Mouse (Mus musculus) midbrain, embryonic 14.5 days (tissue): Measurements from ENCODE around the gene Wars2. TPM values are rescaled to one million over a fixed set of nuclear protein-coding genes. Genes with fewer than 3 reads are reported as not detected.

Source experiments
- ATAC-seq: fragments of 200-750 bp; cut with Nextera tagmentation; 2 replicates; pipeline ENCODE4 v1.8.0; 2017; ENCODE audit warnings: moderate number of reproducible peaks, moderate library complexity; ENCODE audit not compliant: low FRiP score, low TSS enrichment
- DNase-seq: peaks from one replicate; pipeline ENCODE4 v3.0.0-alpha.2; 2015
- H3K27ac ChIP-seq: fragments of 300-500 bp; sonication (generic); replicated peaks from 2 replicates; pipeline ENCODE4 v1.5.1; 2014; ENCODE audit warnings: mild to moderate bottlenecking, low read depth, low read length, moderate library complexity
- H3K27me3 ChIP-seq: fragments of 300-500 bp; sonication (generic); 2 replicates; pipeline ENCODE4 v1.6.1; 2014; ENCODE audit warnings: low read length, control low read depth, mixed read lengths; ENCODE audit not compliant: control insufficient read depth, insufficient read depth
- H3K36me3 ChIP-seq: fragments of 300-500 bp; sonication (generic); 2 replicates; pipeline ENCODE4 v1.6.1; 2014; ENCODE audit warnings: low read length, control low read depth; ENCODE audit not compliant: control insufficient read depth, insufficient read depth
- H3K4me1 ChIP-seq: fragments of 300-500 bp; sonication (generic); 2 replicates; pipeline ENCODE4 v1.6.1; 2014; ENCODE audit warnings: mild to moderate bottlenecking, antibody characterized with exemption, low read length, control low read depth; ENCODE audit not compliant: control insufficient read depth, insufficient read depth
- H3K4me2 ChIP-seq: fragments of 300-500 bp; sonication (generic); 2 replicates; pipeline ENCODE4 v1.6.1; 2014; ENCODE audit warnings: mild to moderate bottlenecking, low read length, moderate library complexity
- H3K4me3 ChIP-seq: fragments of 300-500 bp; sonication (generic); replicated peaks from 2 replicates; pipeline ENCODE4 v1.5.1; 2014; ENCODE audit warnings: low read depth, low read length
- H3K9ac ChIP-seq: fragments of 300-500 bp; sonication (generic); replicated peaks from 2 replicates; pipeline ENCODE4 v1.6.1; 2014; ENCODE audit warnings: mild to moderate bottlenecking, low read length, moderate library complexity
- H3K9me3 ChIP-seq: fragments of 300-500 bp; sonication (generic); 2 replicates; pipeline ENCODE4 v1.6.1; 2016; ENCODE audit warnings: low read length, control low read depth, mixed read lengths; ENCODE audit not compliant: control insufficient read depth
- WGBS: fragments of 180-500 bp; shearing (Covaris S2); extraction: QIAGEN DNeasy Blood & Tissue Kit; methylation state at CpG from one replicate; pipeline ENCODE4 v1.1.7; 2014; 5-methylcytosine and 5-hydroxymethylcytosine counted together
- polyA plus RNA-seq: library from polyadenylated mRNA; unstranded; fragments of >200 nt; fragmentation: Nextera tagmentation; extraction: Ambion mirVana; gene quantifications from 2 replicates; pipeline ENCODE4 v1.2.1, GENCODE M21; 2014

Gene Wars2
- polyA plus RNA-seq, 1 experiment from 2014 or later, result 6.3 TPM

DNA sequence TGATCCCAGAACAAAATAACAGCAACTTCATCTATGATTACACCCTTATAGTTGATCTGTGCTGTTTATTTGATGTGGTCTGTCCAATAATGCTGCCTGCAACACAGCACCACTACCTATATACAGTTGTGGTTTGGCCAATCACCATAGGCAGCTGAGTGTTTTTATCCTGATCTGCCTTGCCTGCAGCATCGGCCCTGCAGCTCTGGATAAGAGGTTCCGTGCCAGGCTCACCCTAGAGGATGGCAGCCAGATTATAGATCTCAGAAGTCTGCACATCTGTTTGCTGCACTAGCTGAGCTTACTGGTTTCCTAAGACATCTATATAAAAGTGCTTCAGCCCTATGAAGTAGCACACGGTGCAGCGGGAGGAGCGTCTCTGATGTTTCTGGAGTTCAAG lies 32.3 kb downstream of the Wars2 start:
- 89% methylated on average over 5 of the region's 5 CpGs for WGBS
- no peaks in the 10 kb centered on the region for H3K4me1 ChIP-seq
- no peak overlapping the region for H3K27ac ChIP-seq
- H3K4me2 ChIP-seq, result no peak overlapping the region
- DNase-seq (no peak), ATAC-seq (no peak)
- H3K27me3 ChIP-seq, result no peaks in the 10 kb centered on the region
- H3K36me3 ChIP-seq, result no peaks in the 10 kb centered on the region
- H3K9me3 ChIP-seq, result no peaks in the 10 kb centered on the region
- no peak overlapping the region for H3K9ac ChIP-seq
- no peak overlapping the region for H3K4me3 ChIP-seq

DNA sequence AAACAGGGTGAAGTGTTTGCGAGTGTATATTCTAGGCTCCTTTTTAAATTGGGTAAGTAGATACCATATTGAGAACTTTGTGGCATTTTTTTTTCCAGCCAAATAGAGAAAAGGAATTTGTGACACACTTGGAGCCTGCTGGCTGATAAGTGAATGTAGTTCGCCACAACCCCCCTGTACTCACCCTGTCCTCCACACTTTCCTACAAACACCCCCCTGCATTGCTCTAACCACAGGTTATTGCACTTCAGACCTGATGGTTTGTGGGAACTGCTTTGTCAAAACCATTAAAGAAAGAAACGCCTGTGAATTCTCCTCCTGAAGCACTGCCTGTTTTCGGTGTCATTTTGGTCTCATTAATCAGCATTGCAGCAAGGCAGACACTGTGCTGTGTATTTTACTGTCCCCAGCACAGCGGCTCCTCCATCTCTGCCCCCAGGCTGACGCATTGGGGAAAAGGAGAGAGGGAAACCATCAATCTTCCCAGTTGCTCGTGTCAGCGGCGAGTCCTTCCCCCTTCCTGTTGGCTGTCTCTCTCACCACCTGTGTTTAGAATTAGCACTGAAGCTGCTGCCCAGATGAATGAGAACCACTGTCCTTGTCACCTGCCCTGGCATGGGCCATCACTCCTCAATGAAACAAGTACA lies 33.9 kb downstream of the Wars2 start:
- no peak overlapping the region for H3K9ac ChIP-seq
- H3K4me3 ChIP-seq, result no peak overlapping the region
- H3K27me3 ChIP-seq, result no peaks in the 10 kb centered on the region
- H3K36me3 ChIP-seq, result no peaks in the 10 kb centered on the region
- WGBS, result 79% methylated on average over 9 of the region's 9 CpGs
- no peak overlapping the region for H3K27ac ChIP-seq
- no peaks in the 10 kb centered on the region for H3K9me3 ChIP-seq
- no peak for ATAC-seq
- DNase-seq, result no peak
- H3K4me1 ChIP-seq, result no peaks in the 10 kb centered on the region
- no peak overlapping the region for H3K4me2 ChIP-seq

- Histone ChIP-seq H3K9ac (no peak overlapping the region), H3K27ac (no peak overlapping the region), H3K36me3 (no peaks in the 10 kb centered on the region), H3K4me1 (no peaks in the 10 kb centered on the region), H3K27me3 (no peaks in the 10 kb centered on the region), H3K4me2 (no peak overlapping the region), H3K4me3 (no peak overlapping the region), H3K9me3 (no peaks in the 10 kb centered on the region)
- ATAC-seq, result no peak
- DNase-seq, result no peak
- 86% methylated on average over 17 of the region's 17 CpGs for WGBS
Measured at GRCm38 (mm10) chr3:99183355-99184016, 42.6 kb downstream of the Wars2 start.

- ATAC-seq (no peak), DNase-seq (peak; percentile 21)
- no peaks in the 10 kb centered on the region for H3K27me3 ChIP-seq
- no peaks in the 10 kb centered on the region for H3K36me3 ChIP-seq
- WGBS, result 81% methylated on average over 1 of the region's 1 CpGs
- H3K27ac ChIP-seq, result no peak overlapping the region
- no peak overlapping the region for H3K4me3 ChIP-seq
- H3K4me2 ChIP-seq, result no peak overlapping the region
- no peaks in the 10 kb centered on the region for H3K4me1 ChIP-seq
- H3K9me3 ChIP-seq, result no peaks in the 10 kb centered on the region
- H3K9ac ChIP-seq, result no peak overlapping the region
Measured at GRCm38 (mm10) chr3:99184373-99184772, 43.5 kb downstream of the Wars2 start.

DNA sequence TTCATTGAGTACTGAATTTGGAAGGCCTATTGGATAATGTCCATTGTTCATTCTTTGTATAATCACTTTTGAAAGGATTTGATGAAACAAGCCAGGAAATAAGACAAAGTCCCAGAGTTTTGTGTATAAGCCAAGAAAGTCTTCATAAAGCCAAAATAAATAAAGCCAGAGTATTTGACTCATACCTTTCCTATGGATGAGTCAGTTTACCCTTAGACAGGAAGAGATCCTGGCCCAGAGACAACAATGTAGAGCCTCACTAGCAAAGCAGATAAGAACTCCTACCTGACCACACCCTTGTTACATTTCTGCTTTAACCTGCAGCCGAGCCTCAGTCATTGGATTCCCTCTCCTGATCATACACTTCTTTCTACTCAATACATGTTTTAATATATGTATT lies 47.2 kb downstream of the Wars2 start:
- Histone ChIP-seq H3K27me3 (no peaks in the 10 kb centered on the region), H3K27ac (no peak overlapping the region), H3K36me3 (no peaks in the 10 kb centered on the region), H3K9ac (no peak overlapping the region), H3K4me3 (no peak overlapping the region), H3K4me2 (no peak overlapping the region), H3K9me3 (no peaks in the 10 kb centered on the region), H3K4me1 (no peaks in the 10 kb centered on the region)
- WGBS, result 92% methylated on average over 1 of the region's 1 CpGs
- ATAC-seq, result no peak
- DNase-seq, result no peak

DNA sequence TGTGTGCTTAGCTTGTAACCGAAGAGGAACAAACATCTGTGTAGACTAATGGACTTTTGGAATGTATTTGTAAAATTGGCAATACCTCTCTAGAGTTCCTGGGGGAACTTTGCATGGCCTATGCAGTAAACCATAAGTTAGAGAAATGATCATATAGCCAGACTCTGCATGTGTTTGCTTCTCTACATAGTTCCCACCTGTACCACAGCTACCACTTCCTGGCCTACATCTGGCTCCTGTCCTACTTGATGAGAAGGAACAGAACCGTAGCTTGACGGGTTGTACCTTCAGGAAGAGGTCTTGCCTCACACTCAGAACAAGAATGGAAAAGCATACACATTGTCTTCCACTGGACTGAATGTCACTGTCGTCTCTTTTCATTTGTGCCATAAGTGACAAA lies 52.7 kb downstream of the Wars2 start:
- ATAC-seq (no peak), DNase-seq (no peak)
- no peaks in the 10 kb centered on the region for H3K27me3 ChIP-seq
- 68% methylated on average over 4 of the region's 4 CpGs for WGBS
- H3K4me3 ChIP-seq, result no peak overlapping the region
- no peak overlapping the region for H3K9ac ChIP-seq
- no peak overlapping the region for H3K27ac ChIP-seq
- H3K36me3 ChIP-seq, result no peaks in the 10 kb centered on the region
- H3K4me2 ChIP-seq, result no peak overlapping the region
- H3K9me3 ChIP-seq, result no peaks in the 10 kb centered on the region
- no peaks in the 10 kb centered on the region for H3K4me1 ChIP-seq

GRCm38 (mm10) chr3:99203331-99203730 lies 62.5 kb downstream of the Wars2 start:
- Histone ChIP-seq H3K4me3 (no peak overlapping the region), H3K27me3 (no peaks in the 10 kb centered on the region), H3K27ac (no peak overlapping the region), H3K4me2 (no peak overlapping the region), H3K9ac (no peak overlapping the region), H3K36me3 (no peaks in the 10 kb centered on the region), H3K9me3 (no peaks in the 10 kb centered on the region), H3K4me1 (no peaks in the 10 kb centered on the region)
- ATAC-seq (no peak), DNase-seq (no peak)

DNA sequence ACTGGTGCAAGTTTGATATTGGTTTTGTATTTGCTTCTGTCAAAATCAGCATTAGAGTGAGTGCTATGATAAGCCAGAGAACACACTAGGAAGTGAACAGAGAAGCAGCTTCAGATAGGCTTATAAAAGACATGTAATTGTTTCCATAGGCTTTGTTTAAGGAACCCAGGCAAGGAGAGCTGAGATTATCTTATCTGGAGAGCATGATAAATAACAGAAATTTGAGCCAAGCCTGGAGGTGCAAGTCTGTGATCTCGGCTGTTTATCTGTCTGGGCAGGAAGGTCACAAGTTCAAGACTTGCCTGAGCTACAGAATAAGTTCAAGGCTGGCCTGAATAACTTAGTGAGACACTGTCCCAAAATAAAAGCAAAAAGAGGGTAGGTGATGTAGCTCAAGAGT lies 67.5 kb downstream of the Wars2 start:
- H3K27ac ChIP-seq, result no peak overlapping the region
- no peaks in the 10 kb centered on the region for H3K27me3 ChIP-seq
- ATAC-seq (no peak), DNase-seq (no peak)
- H3K4me3 ChIP-seq, result no peak overlapping the region
- 70% methylated on average over 1 of the region's 1 CpGs for WGBS
- no peaks in the 10 kb centered on the region for H3K9me3 ChIP-seq
- H3K9ac ChIP-seq, result no peak overlapping the region
- H3K4me2 ChIP-seq, result no peak overlapping the region
- H3K4me1 ChIP-seq, result no peaks in the 10 kb centered on the region
- no peaks in the 10 kb centered on the region for H3K36me3 ChIP-seq

DNA sequence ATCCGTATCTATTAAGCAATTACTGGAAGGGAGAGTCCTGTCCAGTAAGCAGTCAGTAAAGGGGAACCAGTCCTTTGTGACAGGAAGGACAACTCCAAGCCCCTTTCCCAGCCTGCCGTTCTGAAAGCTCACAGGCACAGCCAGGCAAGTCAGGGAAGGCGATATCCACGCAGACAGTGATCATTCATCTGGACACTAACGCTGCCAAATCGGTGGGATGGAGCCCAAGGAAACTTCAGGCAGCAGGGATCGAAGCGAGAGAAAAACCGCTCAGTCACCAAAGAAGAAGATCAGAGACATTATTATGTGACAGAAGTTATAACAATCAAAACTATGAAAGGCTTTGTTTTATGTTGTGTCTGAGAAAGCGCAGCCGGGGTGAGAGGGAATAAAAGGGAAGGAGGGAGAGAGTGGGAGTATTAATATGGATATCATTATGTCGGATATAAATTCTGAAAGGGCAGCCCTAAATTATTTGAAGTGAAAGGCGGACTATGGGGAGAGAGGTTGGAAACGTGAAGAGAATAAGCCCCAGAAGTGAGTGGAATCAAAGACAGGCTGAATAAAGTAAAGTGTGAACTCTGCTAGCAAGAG lies 70.3 kb downstream of the Wars2 start:
- no peak; the same call in 1 of the 2 replicates for ATAC-seq
- Histone ChIP-seq H3K9ac (no peak overlapping the region), H3K27me3 (no peaks in the 10 kb centered on the region), H3K4me2 (no peak overlapping the region), H3K27ac (no peak overlapping the region), H3K36me3 (no peaks in the 10 kb centered on the region), H3K4me1 (no peaks in the 10 kb centered on the region), H3K4me3 (no peak overlapping the region), H3K9me3 (no peaks in the 10 kb centered on the region)
- WGBS, result 54% methylated on average over 14 of the region's 14 CpGs
- DNase-seq, result peak; percentile 20
